Mouse (Mus musculus) erythroid progenitor cell, adult 5-6 weeks (primary cell): ENCODE data around the gene Syt15. TPM values are rescaled to one million over a fixed set of nuclear protein-coding genes. Genes with fewer than 3 reads are reported as not detected.

ENCODE experiments used
- total RNA-seq, 2 experiments: library from RNA; stranded (forward) in 1 of 2; stranded (reverse) in 1 of 2; fragments of 150-400 nt in 1 of 2; fragments of 186-747, 209-891 nt in 1 of 2; gene quantifications; 2 replicates each; pipeline versions ENCODE4 v1.2.3 to v1.2.4; 2015 to 2017; ENCODE audit warnings: low replicate concordance in 2 of 2

Gene Syt15
- total RNA-seq, 2 experiments from 2014 or later, result not detected

Other genes with a start within 250 kb of the Syt15 start
- gene Zfp488, start 240.8 kb upstream of the Syt15 start, total RNA-seq (2015; ENCODE audit: low replicate concordance), result 0.84 TPM in 1 of 2 replicates, not detected in the other
- not detected in 2 replicates for gene Zfp488, start 240.8 kb upstream of the Syt15 start, total RNA-seq (2017; ENCODE audit: low replicate concordance)
- gene Gm30083, start 204.4 kb upstream of the Syt15 start, total RNA-seq (2015; ENCODE audit: low replicate concordance), result not detected in 2 replicates
- gene Gm30083, start 204.4 kb upstream of the Syt15 start, total RNA-seq (2017; ENCODE audit: low replicate concordance), result not detected in 2 replicates
- gene Gm5460, start 202.8 kb upstream of the Syt15 start, total RNA-seq (2015; ENCODE audit: low replicate concordance), result not detected in 2 replicates
- gene Gm5460, start 202.8 kb upstream of the Syt15 start, total RNA-seq (2017; ENCODE audit: low replicate concordance), result not detected in 2 replicates
- not detected in 2 replicates for gene Antxrl, start 166.9 kb upstream of the Syt15 start, total RNA-seq (2015; ENCODE audit: low replicate concordance)
- not detected in 2 replicates for gene Antxrl, start 166.9 kb upstream of the Syt15 start, total RNA-seq (2017; ENCODE audit: low replicate concordance)
- gene Anxa8, start 133.6 kb upstream of the Syt15 start, total RNA-seq (2015; ENCODE audit: low replicate concordance), result not detected in 2 replicates
- gene Anxa8, start 133.6 kb upstream of the Syt15 start, total RNA-seq (2017; ENCODE audit: low replicate concordance), result not detected in 2 replicates
- gene A630023A22Rik, start 116.8 kb upstream of the Syt15 start, total RNA-seq (2015; ENCODE audit: low replicate concordance), result not detected in 2 replicates
- not detected in 2 replicates for gene A630023A22Rik, start 116.8 kb upstream of the Syt15 start, total RNA-seq (2017; ENCODE audit: low replicate concordance)
- not detected in 2 replicates for gene Npy4r, start 67.1 kb upstream of the Syt15 start, total RNA-seq (2015; ENCODE audit: low replicate concordance)
- not detected in 2 replicates for gene Npy4r, start 67.1 kb upstream of the Syt15 start, total RNA-seq (2017; ENCODE audit: low replicate concordance)
- not detected in 2 replicates for gene Gprin2, start 17.9 kb upstream of the Syt15 start, total RNA-seq (2015; ENCODE audit: low replicate concordance)
- gene Gprin2, start 17.9 kb upstream of the Syt15 start, total RNA-seq (2017; ENCODE audit: low replicate concordance), result not detected in 2 replicates
- gene Shld2, start 90.9 kb downstream of the Syt15 start, total RNA-seq (2015; ENCODE audit: low replicate concordance), result 0.42 and 6.5 TPM in 2 replicates
- gene Shld2, start 90.9 kb downstream of the Syt15 start, total RNA-seq (2017; ENCODE audit: low replicate concordance), result 0.83 and 6.9 TPM in 2 replicates
- gene Glud1, start 91.1 kb downstream of the Syt15 start, total RNA-seq (2015; ENCODE audit: low replicate concordance), result 38.6 and 46.5 TPM in 2 replicates
- 16.0 and 21.9 TPM in 2 replicates for gene Glud1, start 91.1 kb downstream of the Syt15 start, total RNA-seq (2017; ENCODE audit: low replicate concordance)
- not detected in 2 replicates for gene Fam25c, start 135.8 kb downstream of the Syt15 start, total RNA-seq (2015; ENCODE audit: low replicate concordance)
- not detected in 2 replicates for gene Fam25c, start 135.8 kb downstream of the Syt15 start, total RNA-seq (2017; ENCODE audit: low replicate concordance)
- gene Sncg, start 155.2 kb downstream of the Syt15 start, total RNA-seq (2015; ENCODE audit: low replicate concordance), result not detected in 2 replicates
- gene Sncg, start 155.2 kb downstream of the Syt15 start, total RNA-seq (2017; ENCODE audit: low replicate concordance), result not detected in 2 replicates
- gene Mmrn2, start 155.9 kb downstream of the Syt15 start, total RNA-seq (2015; ENCODE audit: low replicate concordance), result not detected in 2 replicates
- 0.26 TPM in 1 of 2 replicates, not detected in the other for gene Mmrn2, start 155.9 kb downstream of the Syt15 start, total RNA-seq (2017; ENCODE audit: low replicate concordance)